Mouse (Mus musculus) kidney, postnatal 0 days (tissue): ENCODE data around the gene 1700029P11Rik. TPM values are rescaled to one million over a fixed set of nuclear protein-coding genes. Genes with fewer than 3 reads are reported as not detected.

Source experiments
- ATAC-seq: fragments of 200-750 bp; cut with Nextera tagmentation; replicated peaks from 2 replicates; pipeline ENCODE4 v1.8.0; 2017; ENCODE audit warnings: low read depth, moderate number of reproducible peaks, moderate TSS enrichment, moderate library complexity; ENCODE audit not compliant: low FRiP score
- DNase-seq: peaks from one replicate; pipeline ENCODE4 v3.0.0-alpha.2; 2016; ENCODE audit warnings: low spot score
- H3K27ac ChIP-seq: fragments of 300-500 bp; sonication (generic); 2 replicates; pipeline ENCODE4 v1.5.1; 2014; ENCODE audit warnings: mild to moderate bottlenecking
- H3K27me3 ChIP-seq: fragments of 300-500 bp; sonication (generic); 2 replicates; pipeline ENCODE4 v1.6.1; 2014; ENCODE audit warnings: low read length, mixed read lengths; ENCODE audit not compliant: insufficient read depth
- H3K36me3 ChIP-seq: fragments of 300-500 bp; sonication (generic); 2 replicates; pipeline ENCODE4 v1.6.1; 2014; ENCODE audit warnings: low read length, mixed read lengths; ENCODE audit not compliant: insufficient read depth
- H3K4me1 ChIP-seq: fragments of 300-500 bp; sonication (generic); replicated peaks from 2 replicates; pipeline ENCODE4 v1.6.1; 2014; ENCODE audit warnings: antibody characterized with exemption, low read length, mixed read lengths; ENCODE audit not compliant: insufficient read depth
- H3K4me2 ChIP-seq: fragments of 300-500 bp; sonication (generic); 2 replicates; pipeline ENCODE4 v1.6.1; 2014; ENCODE audit warnings: mild to moderate bottlenecking, low read length, moderate library complexity, mixed read lengths
- H3K4me3 ChIP-seq: fragments of 300-500 bp; sonication (generic); replicated peaks from 2 replicates; pipeline ENCODE4 v1.5.1; 2014; ENCODE audit warnings: low read depth, low read length
- H3K9ac ChIP-seq: fragments of 300-500 bp; sonication (generic); 2 replicates; pipeline ENCODE4 v1.6.1; 2014; ENCODE audit warnings: low read depth, low read length
- H3K9me3 ChIP-seq: fragments of 300-500 bp; sonication (generic); replicated peaks from 2 replicates; pipeline ENCODE4 v1.6.1; 2016; ENCODE audit warnings: low read length, inconsistent platforms, mixed read lengths
- CTCF ChIP-seq: IDR thresholded peaks from 2 replicates; pipeline ENCODE4 v1.5.1; 2016; ENCODE audit warnings: antibody characterized with exemption, low read depth, mild to moderate bottlenecking, moderate library complexity
- WGBS: fragments of 180-500 bp; shearing (Covaris S2); extraction: QIAGEN DNeasy Blood & Tissue Kit; methylation state at CpG from one replicate; pipeline ENCODE4 v1.1.7; 2014; 5-methylcytosine and 5-hydroxymethylcytosine counted together
- polyA plus RNA-seq: library from polyadenylated mRNA; unstranded; fragments of >200 nt; fragmentation: Nextera tagmentation; extraction: Ambion mirVana; gene quantifications from 2 replicates; pipeline ENCODE4 v1.2.1, GENCODE M21; 2015

1700029P11Rik gene
- polyA plus RNA-seq, 1 experiment from 2014 or later, result not detected

DNA sequence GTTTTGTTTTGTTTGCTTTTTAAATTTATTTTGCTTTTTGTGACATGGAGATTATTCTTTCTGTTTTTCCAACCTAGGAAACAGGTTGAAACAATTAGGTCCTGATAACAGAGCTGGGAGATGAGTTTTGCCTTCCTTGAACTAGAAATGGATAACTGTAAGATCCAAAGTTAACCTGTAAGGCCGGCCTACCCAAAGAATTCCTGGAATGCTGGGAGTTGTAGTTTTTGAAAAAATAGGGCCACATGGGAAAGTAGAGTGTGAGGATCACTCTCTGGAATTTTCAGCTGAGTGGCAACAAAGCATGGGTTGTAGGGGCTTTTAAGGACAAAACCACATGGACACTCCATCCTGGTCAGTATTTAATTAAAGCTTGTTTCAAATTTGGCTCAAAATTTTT is 1.8 kb downstream of the 1700029P11Rik start:
- WGBS, result 53% methylated on average over 1 of the region's 1 CpGs
- no peak overlapping the region for H3K9ac ChIP-seq

DNA sequence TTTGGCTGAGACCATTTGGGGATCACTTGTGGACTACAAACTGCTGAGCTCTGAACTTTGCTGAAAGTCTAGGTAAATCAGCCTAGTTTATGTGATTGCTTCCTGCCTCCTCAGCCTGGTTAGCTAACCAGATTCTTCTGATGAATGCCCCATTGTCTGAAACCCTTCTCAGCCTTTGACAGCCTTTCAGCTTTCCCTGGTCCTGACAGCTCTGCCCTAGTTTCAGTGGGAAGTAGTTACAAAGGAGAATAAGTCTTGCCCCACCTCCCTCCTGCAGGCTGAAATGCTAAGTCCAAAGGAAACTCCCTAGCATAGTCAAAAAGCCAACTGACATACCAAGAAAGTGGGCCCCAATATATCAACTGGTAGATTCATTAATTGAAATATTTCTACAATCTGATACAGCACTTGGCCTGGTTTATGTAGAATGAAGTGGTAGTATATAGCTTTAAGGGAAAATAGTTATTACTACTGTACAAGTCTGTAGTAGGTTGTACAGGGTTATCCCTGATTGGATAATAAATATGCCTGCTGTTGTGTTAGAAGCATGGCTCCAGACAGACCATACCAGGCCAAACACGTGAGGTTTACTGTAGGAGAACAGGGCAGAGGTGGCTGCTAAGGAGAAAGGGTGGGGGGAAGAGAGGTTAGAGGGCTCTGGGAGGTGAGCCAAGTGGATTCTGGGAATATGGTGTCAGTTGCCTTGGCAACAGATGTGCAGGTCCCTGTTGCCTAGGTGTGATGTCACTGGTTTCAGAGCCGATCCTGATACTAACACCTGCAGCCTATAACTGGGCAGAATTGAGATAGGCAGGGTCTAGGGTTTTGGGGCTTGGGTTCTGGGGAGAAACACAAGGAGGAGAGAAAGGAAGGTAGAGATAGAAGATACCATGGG is 5.2 kb downstream of the 1700029P11Rik start:
- Histone ChIP-seq H3K9me3 (no peaks in the 10 kb centered on the region), H3K4me1 (no peaks in the 10 kb centered on the region), H3K4me2 (no peak overlapping the region), H3K36me3 (no peaks in the 10 kb centered on the region), H3K27ac (no peak overlapping the region), H3K27me3 (no peaks in the 10 kb centered on the region), H3K4me3 (no peak overlapping the region), H3K9ac (no peak overlapping the region)
- 59% methylated on average over 2 of the region's 2 CpGs for whole genome bisulfite sequencing
- ATAC-seq (no peak), DNase-seq (no peak)
- TF ChIP-seq CTCF, result no peak

More for the DNA sequence above, 1.8 kb downstream of the 1700029P11Rik start:
- DNase-seq, result no peak
- Histone ChIP-seq H3K4me3 (no peak overlapping the region), H3K27me3 (no peaks in the 10 kb centered on the region), H3K36me3 (no peaks in the 10 kb centered on the region), H3K9me3 (no peaks in the 10 kb centered on the region), H3K27ac (no peak overlapping the region), H3K4me2 (no peak overlapping the region), H3K4me1 (no peaks in the 10 kb centered on the region)
- TF ChIP-seq CTCF, result no peak
- ATAC-seq, result no peak

DNA sequence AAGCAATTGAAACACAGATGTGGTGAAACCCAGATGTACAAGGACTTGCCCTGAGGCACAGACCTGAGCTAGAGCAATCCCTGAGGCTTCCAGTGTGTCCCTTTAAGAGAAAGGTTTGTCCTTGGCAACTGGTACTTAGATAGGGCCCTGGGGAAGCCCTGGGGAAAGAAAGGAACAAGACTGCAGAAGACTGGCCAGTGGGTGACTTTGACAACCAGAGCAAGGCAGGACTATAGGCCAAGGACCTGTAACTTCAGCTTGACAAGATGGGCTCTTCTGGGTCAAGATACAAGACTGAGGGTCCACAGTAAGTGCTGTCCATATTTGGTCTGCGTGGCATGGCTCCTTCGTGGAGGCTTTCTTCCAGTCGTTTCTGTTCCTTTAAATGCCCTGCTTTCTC is 7.3 kb downstream of the 1700029P11Rik start, which contains the start of gene Xrcc6:
Gene Xrcc6 (plus strand): TSS at position 190 of the 400 bp plus-strand sequence.
- H3K9me3 ChIP-seq, result no peaks in the 10 kb centered on the region
- ATAC-seq, result no peak
- H3K27ac ChIP-seq, result no peak within 1 kb of the TSS
- no peak within 1 kb of the TSS for H3K4me2 ChIP-seq
- DNase-seq, result no peak
- no peaks in the 10 kb centered on the region for H3K4me1 ChIP-seq
- no peaks in the 10 kb centered on the region for H3K27me3 ChIP-seq
- no peak within 1 kb of the TSS for H3K4me3 ChIP-seq
- no peak within 1 kb of the TSS for H3K9ac ChIP-seq
- no peaks in the 10 kb centered on the region for H3K36me3 ChIP-seq
- 82% methylated on average over 3 of the region's 3 CpGs for WGBS
- no peak for TF ChIP-seq CTCF

DNA sequence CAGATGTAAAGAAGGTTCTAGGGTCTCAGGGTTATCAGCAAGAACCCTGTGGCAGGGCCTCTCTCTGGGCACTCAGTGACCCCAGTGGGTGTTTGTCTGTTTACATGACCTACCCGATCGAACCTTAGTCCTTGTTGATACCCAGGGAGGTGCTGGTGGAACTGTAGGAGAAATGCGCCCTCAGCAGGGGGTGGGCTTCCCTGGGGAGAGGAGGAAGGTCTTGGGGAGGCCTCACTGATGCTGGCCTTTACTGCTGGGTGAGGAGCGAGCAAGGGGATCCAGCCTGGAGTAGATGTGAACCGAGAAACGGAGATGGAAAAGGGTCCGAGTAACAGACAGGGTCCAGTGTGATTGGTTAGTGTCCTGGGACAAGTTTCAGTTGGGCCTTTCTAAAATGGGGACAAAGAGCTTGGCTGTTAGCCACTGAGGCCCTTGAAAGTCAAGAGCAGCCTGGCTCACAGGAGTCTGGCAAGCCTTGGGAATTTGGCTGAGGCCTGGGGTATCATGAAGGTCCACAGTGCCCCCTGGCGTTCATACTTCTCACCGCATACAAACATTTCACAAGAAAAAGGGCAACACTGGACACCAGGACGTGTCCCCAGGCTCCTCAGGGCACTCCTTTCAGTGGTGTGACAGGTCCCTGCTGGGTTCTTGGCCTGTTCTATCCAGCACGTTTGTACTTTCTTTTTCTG is 9.2 kb downstream of the 1700029P11Rik start:
- H3K4me2 ChIP-seq, result no peak overlapping the region
- peak; percentile 96 for DNase-seq
- 43% methylated on average over 11 of the region's 11 CpGs for WGBS
- no peak overlapping the region for H3K9ac ChIP-seq
- H3K9me3 ChIP-seq, result no peaks in the 10 kb centered on the region
- no peaks in the 10 kb centered on the region for H3K36me3 ChIP-seq
- H3K4me1 ChIP-seq, result no peaks in the 10 kb centered on the region
- H3K4me3 ChIP-seq, result no peak overlapping the region
- H3K27me3 ChIP-seq, result no peaks in the 10 kb centered on the region
- no peak overlapping the region for H3K27ac ChIP-seq
- TF ChIP-seq CTCF, result peak; percentile 89
- peak; percentile 80 for ATAC-seq

DNA sequence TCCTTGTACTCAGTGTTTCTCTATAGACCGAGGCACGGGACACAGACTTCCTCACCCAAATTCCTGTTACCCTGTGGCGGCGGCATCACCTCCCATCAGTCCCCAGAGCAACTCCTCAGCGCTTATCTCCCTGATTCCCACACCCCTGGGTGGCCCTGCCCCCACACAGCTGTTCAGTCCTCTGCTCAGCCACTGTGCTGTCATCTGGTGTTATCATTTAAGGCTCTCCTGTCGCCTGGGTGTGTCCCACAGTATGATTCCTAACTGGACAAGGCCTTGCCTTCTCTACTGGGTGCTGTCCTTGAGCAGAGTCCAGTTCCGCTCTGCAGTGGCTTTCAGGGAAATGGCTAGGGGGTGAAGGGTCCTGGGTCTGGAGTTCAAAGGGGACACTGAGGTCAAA is 10.2 kb downstream of the 1700029P11Rik start:
- DNase-seq (no peak), ATAC-seq (no peak)
- Histone ChIP-seq H3K9me3 (no peaks in the 10 kb centered on the region), H3K4me1 (no peaks in the 10 kb centered on the region), H3K9ac (no peak overlapping the region), H3K27me3 (no peaks in the 10 kb centered on the region), H3K4me2 (no peak overlapping the region), H3K4me3 (no peak overlapping the region), H3K36me3 (no peaks in the 10 kb centered on the region), H3K27ac (no peak overlapping the region)
- 61% methylated on average over 7 of the region's 7 CpGs for WGBS
- TF ChIP-seq CTCF, result no peak

DNA sequence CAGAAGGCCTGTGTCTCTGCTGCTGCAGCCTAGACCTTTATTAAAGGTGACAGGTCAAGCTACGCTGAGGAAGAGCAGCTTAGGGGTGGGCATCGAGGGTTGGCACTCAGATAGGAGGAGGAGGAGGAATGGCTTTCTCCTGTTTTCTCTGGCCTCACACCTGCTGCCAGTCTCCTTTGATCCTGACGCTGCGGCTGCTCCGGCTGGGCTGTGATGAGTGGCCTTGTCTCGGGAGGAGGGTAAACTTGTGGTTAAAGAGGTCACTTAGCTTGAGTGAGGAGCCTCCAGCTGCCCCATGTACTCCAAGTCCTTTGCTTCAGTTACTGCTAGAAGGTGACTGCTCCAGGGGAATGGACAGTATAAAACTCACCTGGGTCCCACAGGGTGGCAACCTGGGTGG is 13.7 kb downstream of the 1700029P11Rik start:
- ATAC-seq (no peak), DNase-seq (no peak)
- Histone ChIP-seq H3K27me3 (no peaks in the 10 kb centered on the region), H3K9me3 (no peaks in the 10 kb centered on the region), H3K4me1 (no peaks in the 10 kb centered on the region), H3K36me3 (peaks cover 12% of the 10 kb centered on the region; the same call in 1 of the 2 replicates), H3K4me2 (no peak overlapping the region), H3K4me3 (no peak overlapping the region), H3K27ac (no peak overlapping the region), H3K9ac (no peak overlapping the region)
- TF ChIP-seq CTCF, result no peak
- 54% methylated on average over 6 of the region's 6 CpGs for WGBS
